Mouse (Mus musculus): Measurements from ENCODE around the gene Pik3r2. TPM values are rescaled to one million over a fixed set of nuclear protein-coding genes. Genes with fewer than 3 reads are reported as not detected.

Pik3r2 gene
- polyA plus RNA-seq, 1 experiment from 2014 or later = 93.7 TPM

DNA sequence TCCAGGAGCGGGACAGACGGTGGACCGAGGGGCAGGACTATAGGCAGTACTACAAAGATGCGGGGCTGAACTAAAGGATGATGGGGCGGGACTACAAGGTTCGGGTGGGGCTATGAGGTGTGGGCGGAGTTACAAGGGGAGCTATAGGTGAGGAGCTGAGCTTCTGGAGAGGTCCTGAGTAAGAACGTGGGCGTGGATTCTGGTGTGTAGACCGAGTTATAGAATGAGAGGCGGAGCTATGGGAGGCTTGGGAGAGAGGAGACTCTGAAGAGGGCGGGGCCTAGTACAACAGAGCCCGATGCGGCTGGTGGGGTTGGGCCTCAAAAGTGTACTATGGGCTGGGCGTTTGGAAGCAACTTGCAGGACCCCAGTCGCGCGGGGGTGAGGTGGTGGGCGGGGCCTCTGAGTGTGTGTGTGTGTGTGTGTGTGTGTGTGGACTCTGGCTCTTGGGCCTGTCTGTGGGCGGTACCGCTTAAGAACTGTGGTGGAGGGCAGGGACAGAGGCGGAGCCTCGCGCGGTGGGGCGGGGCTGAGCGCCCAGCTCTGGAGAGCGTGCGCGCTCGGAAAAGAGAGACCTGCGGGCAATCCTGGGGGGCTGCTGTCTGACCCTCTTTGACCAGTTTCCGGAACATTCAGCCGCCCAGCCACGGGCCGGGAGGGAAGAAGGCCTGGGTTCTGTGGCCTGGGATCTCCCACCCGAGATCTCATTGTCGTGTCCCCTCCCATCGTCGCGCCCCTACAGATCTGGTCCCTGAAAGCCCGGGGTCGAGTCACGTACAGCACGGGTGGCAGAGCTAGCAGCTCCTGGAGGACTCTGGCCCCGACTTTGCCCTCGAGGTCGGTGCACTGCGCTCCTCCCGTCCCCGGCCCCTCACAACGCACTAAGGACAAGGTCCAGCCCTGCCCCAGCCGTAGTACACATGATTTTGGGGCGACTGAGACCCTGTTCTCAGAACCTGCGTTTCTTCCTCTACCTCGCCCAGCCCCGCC lies 20.9 kb upstream of the Pik3r2 start:
- Histone ChIP-seq H3K4me2 (peak overlapping the region; percentile 87), H3K4me3 (peak overlapping the region; percentile 46), H3K9ac (peak overlapping the region; percentile 70), H3K36me3 (no peaks in the 10 kb centered on the region), H3K27ac (replicated peaks) (peak overlapping the region; percentile 42; the same call in 1 of the 2 replicates), H3K9me3 (no peaks in the 10 kb centered on the region), H3K4me1 (replicated peaks) (peaks cover 39% of the 10 kb centered on the region), H3K27me3 (peaks cover 45% of the 10 kb centered on the region)
- ATAC-seq (ENCODE audit: low read depth) = peak; percentile 84
- WGBS = under 1% methylated on average over 57 of the region's 57 CpGs

GRCm38 (mm10) chr8:70796403-70797080 lies 20.0 kb upstream of the Pik3r2 start:
- no peak overlapping the region; the same call in 1 of the 2 replicates for H3K27ac ChIP-seq (replicated peaks)

DNA sequence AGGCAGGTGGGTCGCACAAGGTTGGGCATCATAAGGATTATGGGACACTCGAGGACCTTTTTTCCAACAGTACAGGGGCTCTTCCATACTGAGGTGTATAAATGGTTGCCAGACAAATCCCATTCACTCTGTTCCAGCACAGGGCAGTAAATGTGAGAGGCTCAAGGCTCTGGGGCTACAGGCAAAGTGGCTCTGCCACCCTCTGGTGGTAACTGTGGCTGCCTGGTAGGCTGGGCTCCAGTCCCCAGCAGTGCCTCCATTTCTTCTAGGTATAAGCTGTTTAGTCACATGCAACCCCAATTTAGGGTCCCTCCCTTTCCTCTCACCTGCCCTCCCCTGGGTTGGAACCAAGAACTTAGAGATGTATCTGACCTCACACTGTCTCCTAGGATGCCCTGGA lies 18.9 kb upstream of the Pik3r2 start:
- H3K27me3 ChIP-seq = peaks cover 29% of the 10 kb centered on the region
- 92% methylated on average over 2 of the region's 2 CpGs for WGBS
- no peak for ATAC-seq (ENCODE audit: low read depth)
- H3K4me2 ChIP-seq = no peak overlapping the region
- no peak overlapping the region for H3K27ac ChIP-seq (replicated peaks)
- no peak overlapping the region for H3K9ac ChIP-seq
- no peak overlapping the region for H3K4me3 ChIP-seq
- H3K36me3 ChIP-seq = no peaks in the 10 kb centered on the region
- no peaks in the 10 kb centered on the region for H3K9me3 ChIP-seq
- H3K4me1 ChIP-seq (replicated peaks) = peaks cover 49% of the 10 kb centered on the region

More at GRCm38 (mm10) chr8:70796403-70797080, 20.0 kb upstream of the Pik3r2 start:
- 1% methylated on average over 54 of the region's 54 CpGs for WGBS
- Histone ChIP-seq H3K4me1 (replicated peaks) (peaks cover 45% of the 10 kb centered on the region), H3K9me3 (no peaks in the 10 kb centered on the region), H3K9ac (peak overlapping the region; percentile 70), H3K36me3 (no peaks in the 10 kb centered on the region), H3K4me2 (peak overlapping the region; percentile 87), H3K27me3 (peaks cover 37% of the 10 kb centered on the region), H3K4me3 (peak overlapping the region; percentile 46)
- ATAC-seq (ENCODE audit: low read depth) = peak; percentile 7; the same call in 1 of the 2 replicates

DNA sequence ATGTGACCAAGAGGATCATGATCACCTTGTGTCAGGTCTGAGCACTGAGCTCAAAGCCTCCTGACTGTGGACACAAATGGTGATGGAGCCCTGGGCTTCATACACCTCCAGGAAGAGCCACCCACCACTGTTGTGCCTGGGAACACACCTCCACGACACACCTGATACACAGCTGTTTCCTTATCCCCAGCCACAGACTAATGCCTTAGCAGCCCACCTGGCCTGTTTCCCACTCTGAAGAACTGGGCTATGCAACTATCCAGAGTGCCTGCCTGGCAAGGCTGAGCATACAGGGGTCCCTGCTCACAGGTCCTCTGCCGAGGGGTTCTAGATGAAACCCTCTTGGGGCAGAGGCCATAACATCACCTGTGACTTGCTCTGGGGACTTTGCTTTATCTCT lies 17.7 kb upstream of the Pik3r2 start:
- peaks cover 50% of the 10 kb centered on the region for H3K4me1 ChIP-seq (replicated peaks)

GRCm38 (mm10) chr8:70792700-70793099 lies 16.2 kb upstream of the Pik3r2 start:
- WGBS = under 1% methylated on average over 20 of the region's 20 CpGs
- Histone ChIP-seq H3K9me3 (no peaks in the 10 kb centered on the region), H3K9ac (peak overlapping the region; percentile 92), H3K36me3 (peaks cover 18% of the 10 kb centered on the region; the same call in 1 of the 2 replicates), H3K4me2 (peak overlapping the region; percentile 77), H3K4me1 (replicated peaks) (peaks cover 40% of the 10 kb centered on the region), H3K4me3 (peak overlapping the region; percentile 65), H3K27ac (replicated peaks) (peak overlapping the region; percentile 91), H3K27me3 (peaks cover 11% of the 10 kb centered on the region; the same call in 1 of the 2 replicates)
- peak; percentile 44 for ATAC-seq (ENCODE audit: low read depth)

More for the DNA sequence above, 17.7 kb upstream of the Pik3r2 start:
- no peaks in the 10 kb centered on the region for H3K9me3 ChIP-seq
- ATAC-seq (ENCODE audit: low read depth) = no peak
- WGBS = 82% methylated on average over 2 of the region's 2 CpGs
- H3K4me3 ChIP-seq = no peak overlapping the region
- no peak overlapping the region for H3K9ac ChIP-seq
- H3K36me3 ChIP-seq = peaks cover 4% of the 10 kb centered on the region; the same call in 1 of the 2 replicates
- no peak overlapping the region for H3K4me2 ChIP-seq
- no peak overlapping the region for H3K27ac ChIP-seq (replicated peaks)
- H3K27me3 ChIP-seq = peaks cover 17% of the 10 kb centered on the region

GRCm38 (mm10) chr8:70791975-70792691 lies 15.6 kb upstream of the Pik3r2 start:
- Histone ChIP-seq H3K27ac (replicated peaks) (peak overlapping the region; percentile 91), H3K9me3 (no peaks in the 10 kb centered on the region), H3K27me3 (peaks cover 11% of the 10 kb centered on the region; the same call in 1 of the 2 replicates), H3K36me3 (peaks cover 24% of the 10 kb centered on the region), H3K4me2 (peak overlapping the region; percentile 77), H3K4me3 (peak overlapping the region; percentile 65), H3K4me1 (replicated peaks) (peaks cover 37% of the 10 kb centered on the region), H3K9ac (peak overlapping the region; percentile 92)
- ATAC-seq (ENCODE audit: low read depth) = peak; percentile 87
- WGBS = 6% methylated on average over 57 of the region's 58 CpGs

GRCm38 (mm10) chr8:70791294-70791701 lies 14.8 kb upstream of the Pik3r2 start:
- WGBS = 88% methylated on average over 7 of the region's 7 CpGs

DNA sequence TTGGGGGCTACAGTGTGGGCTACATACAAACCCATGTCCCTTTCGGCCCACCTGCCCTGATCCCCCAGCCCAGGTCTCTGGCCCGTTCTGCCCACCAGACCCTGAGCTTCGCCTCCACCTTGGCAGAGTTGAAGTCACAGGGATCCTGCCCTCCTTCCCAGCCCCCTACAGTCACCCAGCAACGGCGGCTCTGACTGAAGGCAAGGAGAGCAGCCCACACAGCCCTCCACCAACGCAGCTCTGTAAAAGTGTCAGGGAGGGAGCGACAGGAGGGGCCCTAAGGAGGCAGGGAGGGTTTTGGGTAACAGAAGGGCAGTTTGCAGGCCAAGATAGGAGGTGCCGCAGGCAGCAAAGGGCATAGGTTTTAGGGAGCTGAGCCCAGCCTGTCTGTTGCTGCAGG lies 14.3 kb upstream of the Pik3r2 start:
- peaks cover 31% of the 10 kb centered on the region for H3K4me1 ChIP-seq (replicated peaks)
- no peaks in the 10 kb centered on the region for H3K9me3 ChIP-seq
- H3K27me3 ChIP-seq = peaks cover 11% of the 10 kb centered on the region; the same call in 1 of the 2 replicates
- no peak for ATAC-seq (ENCODE audit: low read depth)
- H3K27ac ChIP-seq (replicated peaks) = no peak overlapping the region
- peak overlapping the region; percentile 77 for H3K4me2 ChIP-seq
- peak overlapping the region; percentile 65; the same call in 1 of the 2 replicates for H3K4me3 ChIP-seq
- H3K36me3 ChIP-seq = peaks cover 37% of the 10 kb centered on the region
- peak overlapping the region; percentile 92 for H3K9ac ChIP-seq
- 67% methylated on average over 8 of the region's 8 CpGs for WGBS

More at GRCm38 (mm10) chr8:70791294-70791701, 14.8 kb upstream of the Pik3r2 start:
- peak overlapping the region; percentile 65 for H3K4me3 ChIP-seq
- peaks cover 32% of the 10 kb centered on the region for H3K36me3 ChIP-seq
- no peak overlapping the region for H3K27ac ChIP-seq (replicated peaks)
- peaks cover 31% of the 10 kb centered on the region for H3K4me1 ChIP-seq (replicated peaks)
- no peak for ATAC-seq (ENCODE audit: low read depth)
- peak overlapping the region; percentile 77 for H3K4me2 ChIP-seq
- no peaks in the 10 kb centered on the region for H3K9me3 ChIP-seq
- H3K27me3 ChIP-seq = peaks cover 11% of the 10 kb centered on the region; the same call in 1 of the 2 replicates
- peak overlapping the region; percentile 92 for H3K9ac ChIP-seq

GRCm38 (mm10) chr8:70789046-70789445 lies 12.5 kb upstream of the Pik3r2 start:
- Histone ChIP-seq H3K36me3 (peaks cover 55% of the 10 kb centered on the region), H3K9ac (0 out of 2 replicates have a peak overlapping the region, but pooled peaks have one; percentile 92), H3K27me3 (peaks cover 9% of the 10 kb centered on the region; the same call in 1 of the 2 replicates), H3K27ac (replicated peaks) (no peak overlapping the region), H3K4me3 (no peak overlapping the region), H3K4me1 (replicated peaks) (peaks cover 31% of the 10 kb centered on the region), H3K9me3 (no peaks in the 10 kb centered on the region), H3K4me2 (no peak overlapping the region)
- WGBS = 81% methylated on average over 10 of the region's 10 CpGs
- no peak for ATAC-seq (ENCODE audit: low read depth)

DNA sequence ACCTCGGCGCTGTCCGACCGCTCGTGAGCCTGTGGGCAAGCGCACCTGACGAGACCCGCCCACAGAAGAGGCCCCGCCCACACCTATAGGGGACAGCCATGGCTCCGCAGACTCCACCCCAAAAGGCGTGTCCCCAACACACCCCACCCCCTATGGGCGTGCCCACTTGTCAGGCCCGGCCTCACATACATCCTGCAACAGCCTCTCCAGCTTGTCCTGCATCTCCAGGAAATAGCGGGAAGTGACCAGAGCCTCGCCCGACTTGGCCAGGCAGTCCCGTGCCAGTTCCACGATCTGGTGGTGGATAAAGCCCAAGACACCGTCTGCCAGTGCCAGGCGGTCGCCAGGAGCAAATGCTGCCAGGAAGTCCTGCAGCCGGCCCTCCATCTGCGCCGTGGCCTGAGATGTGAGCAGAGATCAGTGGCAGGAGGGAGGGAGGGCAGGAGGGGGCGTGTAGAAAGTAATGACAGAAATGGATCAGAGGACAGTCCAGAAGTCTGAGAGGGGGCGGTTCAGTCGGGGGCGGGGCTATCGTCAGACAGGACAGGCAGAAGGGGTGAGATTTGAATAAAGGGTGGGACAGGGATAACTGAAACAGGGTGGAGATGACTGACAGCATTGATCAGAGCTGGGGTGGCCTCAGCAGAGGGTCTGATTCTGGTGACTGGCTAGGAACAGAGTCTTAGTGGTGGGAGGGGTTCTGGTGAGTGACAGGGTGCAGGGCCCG lies 11.6 kb upstream of the Pik3r2 start:
- peaks cover 9% of the 10 kb centered on the region; the same call in 1 of the 2 replicates for H3K27me3 ChIP-seq
- peaks cover 27% of the 10 kb centered on the region for H3K4me1 ChIP-seq (replicated peaks)
- peak overlapping the region; percentile 5; the same call in 1 of the 2 replicates for H3K4me3 ChIP-seq
- no peaks in the 10 kb centered on the region for H3K9me3 ChIP-seq
- peaks cover 64% of the 10 kb centered on the region for H3K36me3 ChIP-seq
- 13% methylated on average over 30 of the region's 30 CpGs for WGBS
- no peak overlapping the region for H3K27ac ChIP-seq (replicated peaks)
- no peak for ATAC-seq (ENCODE audit: low read depth)
- H3K4me2 ChIP-seq = 0 out of 2 replicates have a peak overlapping the region, but pooled peaks have one; percentile 20
- 0 out of 2 replicates have a peak overlapping the region, but pooled peaks have one; percentile 22 for H3K9ac ChIP-seq
